Mouse (Mus musculus) MEL (cell line): ENCODE results near the gene Actl6a. TPM values are rescaled to one million over a fixed set of nuclear protein-coding genes. Genes with fewer than 3 reads are reported as not detected.

Experiments used
- DNase-seq: peaks from one replicate; pipeline ENCODE4 v3.0.0; 2011; ENCODE audit warnings: low read depth, low spot score
- H3K27ac ChIP-seq: 2 replicates; pipeline ENCODE4 v1.5.1; 2012; ENCODE audit warnings: low read depth, mild to moderate bottlenecking, control low read depth, low read length, moderate library complexity; ENCODE audit not compliant: control insufficient read depth
- H3K27me3 ChIP-seq, 2 experiments: fragments of 150-350 bp in 1 of 2; sonication (generic) in 1 of 2; 2 replicates each; pipeline ENCODE4 v1.6.1; 2012; ENCODE audit warnings: low read length in 2 of 2, mild to moderate bottlenecking in 2 of 2, improper control_type of control experiment in 1 of 2, moderate library complexity in 1 of 2; ENCODE audit not compliant: insufficient read depth in 2 of 2, control insufficient read depth in 1 of 2
- H3K36me3 ChIP-seq, 2 experiments: 2 replicates each; pipeline ENCODE4 v1.6.1; 2012 to 2014; ENCODE audit warnings: low read length in 2 of 2, improper control_type of control experiment in 1 of 2, inconsistent platforms in 1 of 2, mild to moderate bottlenecking in 1 of 2; ENCODE audit not compliant: insufficient read depth in 2 of 2, control insufficient read depth in 1 of 2
- H3K4me1 ChIP-seq, 2 experiments: fragments of 150-350 bp in 1 of 2; sonication (generic) in 1 of 2; 2 replicates each; pipeline ENCODE4 v1.6.1; 2012; ENCODE audit warnings: low read length in 2 of 2, improper control_type of control experiment in 1 of 2, mild to moderate bottlenecking in 1 of 2; ENCODE audit not compliant: insufficient read depth in 2 of 2, control insufficient read depth in 1 of 2
- H3K4me3 ChIP-seq, 2 experiments: fragments of 150-350 bp in 1 of 2; sonication (generic) in 1 of 2; 2 replicates each; pipeline ENCODE4 v1.5.1; 2012; ENCODE audit warnings: low read depth in 2 of 2, low read length in 2 of 2, mild to moderate bottlenecking in 2 of 2, moderate library complexity in 2 of 2, control low read depth in 1 of 2, improper control_type of control experiment in 1 of 2; ENCODE audit not compliant: control insufficient read depth in 1 of 2, insufficient read depth in 1 of 2
- H3K79me2 ChIP-seq: 2 replicates; pipeline ENCODE4 v1.6.1; 2012; ENCODE audit warnings: mild to moderate bottlenecking, low read length, moderate library complexity; ENCODE audit not compliant: control insufficient read depth, poor library complexity, insufficient read depth
- H3K9ac ChIP-seq: 2 replicates; pipeline ENCODE4 v1.6.1; 2012; ENCODE audit warnings: low read depth, mild to moderate bottlenecking, control low read depth, low read length, moderate library complexity; ENCODE audit not compliant: control insufficient read depth, poor library complexity, severe bottlenecking
- H3K9me3 ChIP-seq: fragments of 150-350 bp; sonication (generic); replicated peaks from 2 replicates; pipeline ENCODE4 v1.6.1; 2012; ENCODE audit warnings: mild to moderate bottlenecking, low read length, improper control_type of control experiment, moderate library complexity; ENCODE audit not compliant: insufficient read depth
- CHD2 ChIP-seq: IDR thresholded peaks from 2 replicates; pipeline ENCODE4 v1.6.1; 2011; ENCODE audit warnings: low read length, improper control_type of control experiment
- CTCF ChIP-seq, 3 experiments: IDR thresholded peaks in 2 of 3; conservative IDR thresholded peaks in 1 of 3; 2 replicates each; pipeline ENCODE4 v1.5.1; 2011 to 2012; ENCODE audit warnings: low read length in 3 of 3, low read depth in 2 of 3, mild to moderate bottlenecking in 2 of 3, improper control_type of control experiment in 1 of 3, inconsistent platforms in 1 of 3, mixed read lengths in 1 of 3, moderate library complexity in 1 of 3; ENCODE audit not compliant: control insufficient read depth in 1 of 3, insufficient read depth in 1 of 3, poor library complexity in 1 of 3, severe bottlenecking in 1 of 3
- E2F4 ChIP-seq: IDR thresholded peaks from 2 replicates; pipeline ENCODE4 v1.6.1; 2011; ENCODE audit warnings: low read depth, low read length, improper control_type of control experiment, borderline replicate concordance
- ELF1 ChIP-seq: IDR thresholded peaks from 2 replicates; pipeline ENCODE4 v1.6.1; 2014; ENCODE audit warnings: low read depth, mild to moderate bottlenecking, inconsistent platforms, low read length, improper control_type of control experiment, moderate library complexity
- GABPA ChIP-seq: IDR thresholded peaks from 2 replicates; pipeline ENCODE4 v1.6.1; 2012; ENCODE audit warnings: low read depth, mild to moderate bottlenecking, inconsistent platforms, low read length, improper control_type of control experiment, moderate library complexity
- MAX ChIP-seq: IDR thresholded peaks from 2 replicates; pipeline ENCODE4 v1.6.1; 2011; ENCODE audit warnings: low read length, improper control_type of control experiment
- NRF1 ChIP-seq: IDR thresholded peaks from 2 replicates; pipeline ENCODE4 v1.6.1; 2014; ENCODE audit warnings: low read depth, mild to moderate bottlenecking, inconsistent platforms, low read length, improper control_type of control experiment, moderate library complexity; ENCODE audit not compliant: poor library complexity, insufficient read depth, severe bottlenecking
- RCOR1 ChIP-seq: IDR thresholded peaks from 2 replicates; pipeline ENCODE4 v1.6.1; 2012; ENCODE audit warnings: low read depth, mild to moderate bottlenecking, inconsistent platforms, low read length, improper control_type of control experiment
- TAL1 ChIP-seq: IDR thresholded peaks from 2 replicates; pipeline ENCODE4 v1.6.1; 2012; ENCODE audit warnings: mild to moderate bottlenecking, inconsistent platforms, low read length, moderate library complexity, mixed read lengths
- TBP ChIP-seq: IDR thresholded peaks from 2 replicates; pipeline ENCODE4 v1.8.0; 2011; ENCODE audit warnings: low read depth, low read length, improper control_type of control experiment
- TCF12 ChIP-seq: IDR thresholded peaks from 2 replicates; pipeline ENCODE4 v1.6.1; 2014; ENCODE audit warnings: low read depth, mild to moderate bottlenecking, inconsistent platforms, low read length, improper control_type of control experiment, moderate library complexity
- UBTF ChIP-seq: IDR thresholded peaks from 2 replicates; pipeline ENCODE4 v1.6.1; 2012; ENCODE audit warnings: low read depth, mild to moderate bottlenecking, inconsistent platforms, low read length, improper control_type of control experiment, moderate library complexity, borderline replicate concordance; ENCODE audit not compliant: insufficient read depth
- USF1 ChIP-seq: IDR thresholded peaks from 2 replicates; pipeline ENCODE4 v1.6.1; 2014; ENCODE audit warnings: low read depth, mild to moderate bottlenecking, inconsistent platforms, low read length, improper control_type of control experiment, moderate library complexity
- USF2 ChIP-seq, 2 experiments: IDR thresholded peaks; 2 replicates each; pipeline ENCODE4 v1.6.1; 2011 to 2012; ENCODE audit warnings: improper control_type of control experiment in 2 of 2, low read length in 2 of 2, borderline replicate concordance in 1 of 2, inconsistent platforms in 1 of 2, low read depth in 1 of 2, mild to moderate bottlenecking in 1 of 2; ENCODE audit not compliant: insufficient read depth in 1 of 2
- ZKSCAN1 ChIP-seq: IDR thresholded peaks from 2 replicates; pipeline ENCODE4 v1.6.1; 2012; ENCODE audit warnings: low read depth, mild to moderate bottlenecking, inconsistent platforms, low read length, improper control_type of control experiment, moderate library complexity
- polyA plus RNA-seq, 2 experiments: library from polyadenylated mRNA; stranded (reverse) in 1 of 2; unstranded in 1 of 2; fragments of >175 nt in 1 of 2; fragments of >200 nt in 1 of 2; gene quantifications; 2 replicates each; pipeline versions ENCODE4 v1.2.1 to v1.2.4; 2012; ENCODE audit warnings: low replicate concordance in 2 of 2, low read depth in 1 of 2; ENCODE audit not compliant: insufficient read length in 2 of 2, insufficient read depth in 1 of 2, missing spikeins in 1 of 2
- total RNA-seq: library from RNA; depleted of rRNA; stranded (reverse); fragments of 300-350 nt; gene quantifications from 2 replicates; pipeline ENCODE4 v1.2.3, GENCODE M21; 2012

The Actl6a gene
- total and polyA plus RNA-seq, 3 experiments, result 129 to 175 TPM; not detected in 1

- TF ChIP-seq ELF1, result no peak
- TF ChIP-seq RCOR1, result no peak
- TF ChIP-seq E2F4, result no peak
- TF ChIP-seq ZKSCAN1, result no peak
- no peak for TF ChIP-seq NRF1
- no peak for TF ChIP-seq USF1
- TF ChIP-seq TCF12, result no peak
- no peak for TF ChIP-seq MAX
- TF ChIP-seq TAL1, result no peak
- TF ChIP-seq, all 39 proteins: peak for 0
- H3K9ac ChIP-seq, result no peak overlapping the region
- H3K79me2 ChIP-seq, result no peaks in the 10 kb centered on the region
- no peaks in the 10 kb centered on the region for H3K9me3 ChIP-seq
- H3K4me1 ChIP-seq, result peaks cover 0 to 7% of the 10 kb centered on the region in 2 experiments; a peak in 3 of 4 replicates
- no peak overlapping the region for H3K27ac ChIP-seq
- no peak for DNase-seq
- H3K36me3 ChIP-seq, result peaks cover 0 to 4% of the 10 kb centered on the region in 2 experiments; a peak in 2 of 4 replicates
- no peak overlapping the region for H3K4me3 ChIP-seq
- no peaks in the 10 kb centered on the region for H3K27me3 ChIP-seq
Measured at GRCm38 (mm10) chr3:32668256-32668959, 37.7 kb upstream of the Actl6a start.

DNA sequence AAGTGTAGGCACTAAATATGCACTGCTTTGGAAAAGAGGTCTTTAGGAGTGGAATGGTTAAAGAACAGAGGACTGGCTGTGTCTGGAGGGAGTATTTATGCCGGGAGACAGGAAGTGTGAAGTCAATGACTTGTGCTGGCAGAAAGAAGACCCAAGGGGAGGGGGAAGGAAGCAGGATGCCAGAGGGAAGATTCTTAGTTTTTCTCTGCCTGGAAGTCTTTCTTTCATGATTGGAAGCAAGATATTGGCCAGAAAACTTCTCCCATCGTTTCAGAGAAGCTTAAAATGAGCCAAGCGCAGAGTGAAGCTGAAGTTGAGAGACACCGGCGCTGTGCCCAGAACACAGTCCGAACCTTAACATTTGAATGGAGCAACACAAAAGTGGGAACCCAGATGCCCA is 36.9 kb upstream of the Actl6a start:
- Histone ChIP-seq H3K27ac (no peak overlapping the region), H3K36me3 (peaks cover 0 to 4% of the 10 kb centered on the region in 2 experiments; a peak in 2 of 4 replicates), H3K4me1 (peaks cover 0 to 7% of the 10 kb centered on the region in 2 experiments; a peak in 3 of 4 replicates), H3K9me3 (no peaks in the 10 kb centered on the region), H3K79me2 (no peaks in the 10 kb centered on the region), H3K27me3 (no peaks in the 10 kb centered on the region), H3K9ac (no peak overlapping the region), H3K4me3 (no peak overlapping the region)
- TF ChIP-seq CTCF (IDR thresholded peaks at IDR 0.05 in 2 of 3, conservative IDR thresholded peaks at IDR 0.05 in 1 of 3; ENCODE audit: control insufficient read depth in 1 of 3, insufficient read depth in 1 of 3, low read depth in 2 of 3, low read length in 3 of 3, poor library complexity in 1 of 3, severe bottlenecking in 1 of 3) (no peak), TBP (no peak), GABPA (no peak), USF1 (no peak), USF2 (IDR thresholded peaks at IDR 0.05; ENCODE audit: borderline replicate concordance in 1 of 2, insufficient read depth in 1 of 2, low read depth in 1 of 2, low read length in 2 of 2) (no peak), UBTF (no peak), CHD2 (no peak)
- DNase-seq, result no peak
